Mouse (Mus musculus) ovary, postnatal 36 days (tissue): Measurements from ENCODE around the gene Nenf.

Experiments
- DNase-seq: peaks from one replicate; pipeline ENCODE4 v3.0.0; 2022; ENCODE audit warnings: low spot score, mixed read lengths

Nenf gene

DNA sequence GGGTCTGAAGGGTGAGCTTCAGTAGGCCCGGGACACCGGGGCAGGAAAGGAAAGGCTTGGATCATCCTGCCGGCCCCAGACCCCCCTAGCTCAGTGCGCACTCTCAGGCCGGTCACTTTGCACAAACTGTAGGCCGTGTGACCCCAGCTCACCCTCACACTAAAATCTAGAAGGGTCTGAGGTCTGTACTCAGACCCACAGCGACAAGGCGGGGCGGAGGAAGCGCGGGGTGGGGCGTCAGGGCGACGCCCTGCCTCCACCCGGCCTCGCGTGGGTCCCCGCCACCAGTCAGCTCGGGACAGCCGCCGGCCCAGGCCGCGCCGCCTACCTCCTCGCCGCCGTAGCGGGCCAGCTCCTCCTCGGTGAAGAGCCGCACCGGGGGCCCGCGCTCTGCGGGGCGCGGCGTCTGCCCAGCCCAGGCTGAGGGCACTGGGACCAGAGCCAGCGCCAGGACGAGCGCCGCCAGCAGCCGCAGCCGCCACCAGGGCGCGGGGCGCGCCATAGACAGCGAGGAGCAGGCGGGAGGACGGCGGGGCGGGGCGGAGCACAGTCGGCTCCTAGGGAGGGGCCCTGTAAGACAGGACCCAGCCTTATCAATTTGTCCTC is at the start of gene Nenf:
TSS of gene Nenf (minus strand) at position 604 of the 606 bp plus-strand sequence.
- peak; percentile 88 for DNase-seq

DNA sequence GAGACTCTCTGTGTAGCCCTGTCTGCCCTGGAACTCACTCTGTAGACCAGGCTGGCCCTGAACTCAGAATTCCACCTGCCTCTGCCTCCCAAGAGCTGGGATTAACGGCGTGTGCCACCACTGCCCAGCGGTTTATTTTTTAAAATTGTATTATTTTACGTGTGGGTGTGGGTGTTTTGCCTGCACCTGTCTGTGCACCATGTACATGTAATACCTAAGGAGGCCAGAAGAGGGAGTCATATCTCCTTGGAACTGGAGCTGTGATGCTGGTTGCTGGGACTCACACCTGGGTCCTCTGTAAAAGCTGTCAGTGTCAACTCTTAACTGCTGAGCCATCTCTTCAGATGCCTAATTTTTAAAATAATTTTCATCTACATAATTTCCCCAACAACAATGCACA is 46.5 kb upstream of the Nenf start:
- DNase-seq, result no peak

DNA sequence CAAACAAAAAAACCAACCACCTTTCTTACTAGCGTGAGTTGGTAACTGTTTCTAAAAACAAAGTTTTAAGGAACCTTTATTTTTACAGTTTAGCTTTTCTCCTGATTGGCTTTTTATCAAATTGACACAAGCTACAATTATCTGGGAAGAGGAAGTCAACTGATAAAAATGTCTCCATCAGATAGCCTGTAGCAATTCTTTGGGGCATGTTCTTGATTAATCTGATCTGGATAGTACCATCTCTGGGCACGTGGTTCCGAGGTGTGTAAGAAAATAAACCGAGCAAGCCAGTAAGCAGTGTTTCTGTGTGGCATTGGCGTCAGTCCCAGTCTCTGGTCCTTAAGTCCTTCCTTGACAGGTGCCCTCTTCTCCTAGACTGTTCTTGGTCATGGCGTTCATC is 44.4 kb upstream of the Nenf start:
- DNase-seq, result no peak

DNA sequence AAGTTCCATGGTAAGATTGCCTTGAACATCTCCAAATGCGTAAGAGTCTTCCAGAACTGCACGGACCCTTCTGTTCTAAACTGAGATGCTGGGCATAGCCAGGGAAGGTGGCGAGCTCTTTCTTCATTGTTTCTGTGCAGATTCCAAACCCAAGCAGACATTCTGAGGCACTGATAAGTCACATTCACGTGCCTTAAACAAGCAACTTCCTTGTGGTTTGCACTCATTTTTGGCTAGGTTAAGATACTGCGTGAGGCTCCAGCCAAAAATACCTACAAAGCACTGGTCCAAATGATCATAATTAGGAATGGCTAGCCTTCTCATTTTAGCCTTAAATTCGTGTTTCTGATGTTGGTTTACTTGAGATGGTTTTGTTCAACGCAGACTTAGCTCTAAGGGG is 41.5 kb upstream of the Nenf start:
- DNase-seq, result no peak

DNA sequence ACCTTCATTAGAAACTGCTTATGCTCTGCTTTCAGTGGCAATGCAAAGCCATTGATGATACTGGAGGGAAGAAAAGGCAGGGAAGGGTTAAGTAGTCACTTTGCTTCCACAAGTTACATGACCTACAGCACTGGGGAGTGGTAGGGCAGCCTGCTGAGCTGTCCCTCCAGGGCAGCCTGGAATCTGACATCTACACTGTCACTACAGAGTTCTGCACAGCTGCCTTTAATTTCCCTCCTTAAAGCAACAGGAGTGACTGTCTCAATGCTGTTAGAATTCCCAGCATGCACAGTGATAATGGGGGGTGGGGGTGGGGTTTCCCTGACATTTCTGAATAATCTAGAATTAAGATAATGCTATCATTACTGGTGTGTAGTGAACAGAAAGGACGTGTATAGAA is 38.9 kb upstream of the Nenf start:
- DNase-seq, result no peak

DNA sequence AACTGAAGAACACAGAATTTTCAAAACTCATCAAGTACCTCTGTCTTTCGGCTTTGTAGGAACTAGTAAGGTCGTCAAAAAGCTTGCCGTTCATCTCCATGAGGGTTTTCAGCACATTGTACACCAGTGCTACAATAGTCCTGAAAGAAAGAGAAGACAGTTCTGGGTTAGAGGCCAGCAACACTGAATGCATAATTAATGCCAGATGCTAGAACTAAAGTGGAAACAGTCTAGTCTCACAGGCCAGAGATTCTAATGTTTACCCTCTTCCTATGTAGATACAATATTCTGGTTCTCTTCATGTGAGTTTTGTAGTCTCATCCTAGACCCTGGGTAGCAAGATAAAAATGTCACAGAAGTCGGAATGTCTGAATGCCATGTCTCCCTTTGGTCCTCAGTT is 35.8 kb upstream of the Nenf start:
- DNase-seq, result no peak

DNA sequence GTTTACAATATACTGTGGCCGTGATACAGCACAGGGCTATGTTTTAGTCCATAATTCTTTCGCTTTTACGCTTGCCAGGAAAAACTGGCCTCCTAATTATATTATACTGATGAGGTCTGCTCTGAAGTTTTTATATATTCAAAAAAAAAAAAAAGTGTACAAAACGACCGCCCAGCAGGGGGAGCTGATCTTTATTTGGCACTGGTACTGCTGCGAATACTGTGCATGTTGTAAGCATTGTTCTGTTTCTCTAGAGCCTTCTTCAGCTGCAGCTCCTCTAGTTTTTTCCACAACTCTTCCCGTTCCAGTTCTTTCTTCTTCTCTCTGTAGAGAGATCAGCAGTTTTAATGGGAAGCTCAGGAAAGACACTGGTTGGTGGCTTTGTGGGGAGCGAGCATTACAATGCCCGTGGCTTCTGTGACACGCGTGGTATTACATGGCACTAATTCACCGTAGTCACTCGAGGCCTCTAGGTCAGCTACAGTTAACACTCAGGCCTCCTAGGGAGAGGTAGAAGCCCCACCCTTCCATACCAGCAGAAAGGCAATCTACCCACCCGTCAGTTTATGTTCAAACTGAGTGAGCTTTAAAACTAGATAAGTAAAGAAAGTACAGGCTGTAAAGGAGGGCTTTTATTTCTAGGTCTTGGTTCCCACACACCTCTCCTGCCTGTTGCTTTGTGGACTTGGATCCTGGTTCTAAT is 34.9 kb upstream of the Nenf start:
- DNase-seq, result no peak

DNA sequence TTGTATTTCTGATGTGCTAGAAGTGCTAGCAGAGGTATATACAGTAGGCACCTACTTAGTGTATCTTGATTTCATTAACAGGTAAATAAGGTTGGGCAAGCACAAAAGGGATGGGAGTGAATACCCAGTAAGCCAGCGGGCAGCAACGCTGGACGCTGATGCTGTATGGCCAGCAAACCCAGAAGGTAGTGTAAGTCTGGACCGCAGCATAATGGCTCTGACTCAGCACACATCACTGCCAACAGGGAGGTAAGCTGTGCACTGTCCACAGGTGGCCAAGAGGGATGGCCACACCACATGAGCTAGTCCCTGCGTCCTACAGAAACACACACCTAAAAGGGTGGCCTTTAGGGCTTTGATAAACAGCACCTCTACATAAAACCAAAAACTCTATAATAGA is 32.4 kb upstream of the Nenf start:
- DNase-seq, result no peak

DNA sequence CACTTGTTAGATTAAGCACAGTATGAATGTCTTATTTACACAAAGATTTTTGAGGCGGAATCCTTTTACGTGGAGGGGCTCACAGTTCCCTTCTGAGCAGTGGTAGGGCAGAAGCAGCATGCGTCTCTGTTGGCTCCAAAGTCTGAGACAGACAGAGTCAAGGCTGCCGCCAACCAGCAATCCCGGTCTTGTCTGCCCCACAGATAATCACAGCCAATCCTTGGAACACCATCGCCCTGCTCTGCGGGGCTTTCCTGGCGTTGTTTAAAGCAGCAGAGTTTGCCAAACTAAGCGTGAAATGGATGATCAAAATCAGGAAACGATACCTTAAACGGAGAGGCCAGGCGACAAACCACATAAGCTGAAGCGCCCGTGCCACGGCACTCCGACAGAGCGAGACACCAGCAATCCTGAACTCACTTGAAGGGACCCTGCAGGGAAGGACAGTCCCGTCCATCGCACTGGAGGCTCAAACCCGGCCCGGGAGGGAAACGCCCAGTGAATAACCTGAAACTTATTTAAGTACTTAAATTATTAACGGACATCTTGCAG is 31.6 kb upstream of the Nenf start:
- no peak for DNase-seq

DNA sequence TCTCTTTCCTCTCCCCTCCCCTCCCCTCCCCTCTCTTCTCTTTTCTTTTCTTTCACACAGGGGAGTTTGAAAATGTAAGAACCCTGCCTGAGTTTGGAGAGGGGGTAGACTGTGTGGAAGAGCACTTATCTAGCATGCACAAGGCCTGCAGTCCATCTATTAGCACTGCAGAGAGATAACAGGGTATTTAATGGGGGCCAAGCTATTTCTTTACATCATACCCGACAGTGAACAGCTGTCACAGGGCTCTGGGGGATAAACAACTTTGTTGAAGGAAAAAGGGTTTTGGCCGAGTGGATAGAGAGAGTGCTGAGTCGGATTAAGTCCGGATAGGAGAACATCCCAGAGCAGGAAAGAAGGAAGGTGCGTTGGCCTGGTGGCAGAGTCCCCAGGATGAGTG is 31.0 kb upstream of the Nenf start:
- no peak for DNase-seq

DNA sequence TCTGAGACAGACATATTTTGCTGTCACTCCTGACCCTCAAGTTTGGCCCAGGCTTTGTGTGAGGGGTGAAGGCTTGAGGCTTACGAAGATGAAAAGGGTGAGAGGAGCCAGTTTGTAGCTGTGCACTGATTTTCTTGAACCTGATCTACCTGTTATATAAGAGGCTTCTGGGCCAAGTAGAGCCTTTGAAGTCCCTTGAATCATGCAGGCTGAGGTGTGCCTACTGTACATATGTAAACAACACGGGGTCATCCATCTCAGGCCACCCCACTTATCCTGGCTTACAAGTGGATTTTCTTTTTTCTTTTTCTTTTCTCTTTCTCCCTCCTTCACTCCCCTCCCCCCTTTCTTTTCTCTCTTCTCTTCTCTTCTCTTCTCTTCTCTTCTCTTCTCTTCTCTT is 30.6 kb upstream of the Nenf start:
- no peak for DNase-seq

DNA sequence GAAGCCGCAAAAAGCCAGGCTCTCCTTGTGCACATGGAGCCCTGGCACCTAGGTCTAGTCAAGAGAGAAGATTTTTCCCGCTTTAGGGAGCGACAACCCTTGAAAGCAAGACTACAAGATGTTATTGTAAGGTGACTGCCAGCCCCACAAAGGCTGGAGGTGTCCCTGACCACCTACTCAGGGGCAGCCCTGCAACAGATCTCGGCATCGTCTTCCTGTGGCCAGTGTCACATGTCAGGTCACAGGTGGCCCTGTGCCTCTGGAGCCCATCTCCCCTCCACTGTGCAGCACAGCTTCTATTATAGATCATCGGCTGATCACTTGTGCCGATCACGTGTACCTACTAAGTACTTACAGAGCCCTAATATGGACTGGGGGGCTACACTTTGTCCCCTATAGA is 29.6 kb upstream of the Nenf start:
- DNase-seq, result no peak

DNA sequence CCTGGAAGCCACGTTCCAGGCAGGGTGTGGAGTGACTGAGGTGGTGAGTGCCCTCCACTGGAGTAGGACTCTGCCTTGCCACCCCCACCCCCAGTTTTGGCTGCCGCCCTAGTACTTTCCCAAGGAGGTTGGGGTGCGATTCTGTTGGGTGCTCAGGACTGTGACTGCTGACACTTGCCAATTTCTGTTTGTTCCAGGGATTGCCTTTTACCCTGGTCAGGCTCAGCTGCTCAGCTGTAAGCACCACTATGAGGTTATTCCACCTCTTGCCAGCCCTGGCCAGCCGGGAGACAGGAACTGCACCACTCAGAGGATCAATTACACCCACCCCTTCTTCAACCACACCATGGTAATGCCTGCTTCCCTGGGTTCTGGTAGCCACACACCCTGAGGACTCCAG is 22.5 kb upstream of the Nenf start:
- DNase-seq, result no peak

DNA sequence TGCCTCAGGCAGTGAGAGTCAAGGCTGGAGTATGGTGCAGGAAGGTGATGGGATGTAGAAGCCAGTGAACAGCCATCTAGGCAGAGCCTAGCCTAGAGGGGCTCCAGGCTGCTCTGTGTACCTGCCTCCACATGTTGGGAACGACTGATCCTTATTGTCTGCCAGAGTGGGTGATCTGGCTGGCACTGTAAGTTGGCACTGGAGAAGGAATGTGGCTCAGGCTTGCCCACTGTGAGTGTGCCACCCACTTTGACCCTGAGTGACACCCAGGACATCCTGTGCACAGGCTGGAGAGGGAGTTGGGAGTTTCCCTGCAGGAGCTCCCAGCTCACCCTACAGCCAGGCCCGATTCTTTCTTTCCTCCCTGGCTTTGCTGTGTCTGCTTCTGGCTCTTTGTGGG is 21.9 kb upstream of the Nenf start:
- no peak for DNase-seq

DNA sequence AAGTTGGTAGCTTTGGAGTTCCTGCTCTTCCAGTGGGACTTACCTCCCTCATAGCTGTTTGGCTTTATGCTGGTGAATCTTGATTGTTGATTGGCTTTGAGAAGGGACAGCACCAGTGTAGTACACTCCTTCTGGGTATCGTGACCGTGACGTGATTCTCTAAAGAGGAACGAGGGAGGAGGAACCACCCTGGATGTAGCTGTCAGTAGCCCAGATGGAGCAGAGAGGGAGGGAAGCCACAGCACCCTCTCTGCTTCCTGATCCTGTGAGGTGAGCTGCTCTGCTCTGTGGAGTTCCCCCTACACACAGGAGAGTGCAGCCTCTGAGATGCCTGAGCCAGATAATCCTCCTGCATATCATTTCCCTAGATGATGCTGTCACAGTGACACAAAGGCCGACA is 16.5 kb upstream of the Nenf start:
- no peak for DNase-seq

DNA sequence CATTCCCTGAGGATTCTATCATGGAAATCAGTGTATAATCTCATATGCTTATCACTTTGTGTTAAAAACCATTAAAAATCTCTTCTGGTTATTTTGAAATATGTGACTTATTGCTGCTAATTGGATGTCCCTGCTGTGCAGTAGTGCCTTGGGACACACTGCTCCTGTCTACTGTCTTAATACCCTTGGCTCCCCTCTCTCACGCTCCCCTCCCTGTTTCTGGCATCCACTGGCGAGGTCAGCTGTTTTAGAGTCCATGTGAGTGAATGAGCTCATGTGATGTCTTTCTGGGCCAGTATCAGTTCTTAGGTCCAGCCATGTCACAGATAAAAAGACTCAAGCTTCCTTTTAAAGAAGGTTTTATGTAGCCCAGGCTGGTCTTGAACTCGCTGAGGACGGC is 12.4 kb upstream of the Nenf start:
- no peak for DNase-seq

DNA sequence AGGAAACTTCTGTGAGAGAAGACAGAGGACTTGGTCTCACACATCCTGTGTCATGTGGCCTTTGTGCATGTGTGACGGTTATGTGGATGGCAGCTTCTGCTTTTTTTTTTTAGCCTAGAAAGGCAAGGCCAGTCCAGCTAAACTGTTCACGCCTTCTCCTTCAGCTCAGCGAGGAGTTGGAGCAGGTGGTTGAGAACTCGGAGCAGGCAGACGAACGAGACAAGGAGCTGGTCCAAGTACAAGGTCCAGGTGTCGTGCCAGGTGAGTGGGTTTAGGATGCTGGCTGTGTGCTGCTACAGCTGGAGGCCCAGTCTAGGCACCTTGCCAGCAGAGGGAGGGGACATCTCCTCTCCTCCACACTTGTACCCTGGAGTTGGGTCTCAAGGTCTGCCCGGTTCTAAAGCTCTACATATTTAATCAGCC is 10.0 kb upstream of the Nenf start:
- DNase-seq, result peak; percentile 80

DNA sequence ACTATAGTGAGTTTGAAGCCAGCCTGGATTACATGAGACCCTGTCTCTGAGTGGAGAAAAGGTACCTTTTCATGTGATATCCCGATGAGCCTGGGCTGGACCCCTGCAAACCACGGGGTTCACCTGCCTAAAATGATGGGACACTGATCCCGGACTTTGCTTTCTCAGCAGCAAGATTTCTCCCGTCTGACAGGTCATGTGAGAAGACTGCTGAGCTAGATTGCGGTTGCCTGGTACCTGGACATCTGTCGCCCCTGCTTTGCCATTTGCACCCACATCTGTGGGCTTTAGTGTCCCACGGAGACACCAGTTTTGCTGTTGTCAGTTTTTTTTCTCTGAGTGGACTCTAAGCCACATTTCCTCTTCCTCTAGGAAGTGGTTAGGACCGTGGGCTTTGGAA is 9.3 kb upstream of the Nenf start:
- no peak for DNase-seq

DNA sequence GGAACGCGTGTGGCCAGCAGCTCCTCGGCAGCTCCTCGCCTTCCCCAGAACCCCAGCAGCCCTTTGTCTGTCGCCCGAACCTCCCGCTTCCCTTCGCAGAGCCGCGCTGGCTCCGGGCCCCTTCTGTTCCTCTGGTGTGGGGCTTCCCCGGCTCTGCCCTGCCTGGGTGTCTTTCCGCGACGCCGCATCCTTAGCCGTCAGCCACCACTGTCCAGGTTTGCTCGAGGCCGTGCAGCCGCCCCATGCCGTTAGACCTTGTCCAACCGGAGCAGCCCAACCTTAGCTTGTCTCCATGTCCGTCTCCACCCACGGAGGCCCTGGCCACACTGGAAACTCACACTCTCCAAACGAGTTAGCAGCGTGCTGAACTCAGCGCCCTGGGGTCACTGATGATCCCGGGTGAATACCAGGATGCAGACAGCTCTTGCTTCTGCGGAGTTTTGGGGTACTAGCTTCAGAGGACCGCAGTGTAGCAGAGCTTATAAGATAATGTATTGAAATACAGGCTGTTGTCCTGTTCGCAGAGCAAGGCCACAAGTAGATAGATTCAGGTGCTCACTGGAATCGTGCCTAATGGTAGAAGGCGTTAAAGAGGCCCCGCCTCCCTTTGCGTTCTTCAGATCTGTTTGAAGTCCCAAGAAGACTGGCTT is 8.4 kb upstream of the Nenf start:
- peak; percentile 50 for DNase-seq

DNA sequence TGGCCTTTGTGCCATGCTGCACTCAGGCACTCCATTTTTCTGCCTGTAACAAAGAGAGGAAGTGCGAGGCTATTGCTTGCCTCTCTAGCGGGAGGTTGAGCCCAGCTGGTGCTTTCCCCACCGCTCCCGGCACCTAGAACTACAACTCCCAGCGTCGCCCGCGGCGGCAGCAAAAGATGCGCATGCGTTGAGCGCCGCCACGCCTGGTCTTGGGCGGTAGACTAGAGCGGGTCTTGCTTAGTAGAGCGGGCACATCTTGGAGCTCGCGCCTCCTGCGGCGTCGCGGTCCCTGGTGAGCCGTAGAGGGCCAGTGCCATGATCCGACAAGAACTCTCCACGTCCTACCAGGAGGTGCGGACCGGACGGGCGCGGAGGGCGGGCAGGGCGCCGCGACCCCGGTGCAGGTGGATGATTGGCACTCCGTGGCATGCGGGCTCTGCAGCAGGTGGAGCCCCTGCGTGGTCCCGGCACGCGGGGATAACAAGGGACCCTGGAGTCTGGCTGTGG is 7.8 kb upstream of the Nenf start, which contains the start of gene Tmem206:
TSS of gene Tmem206 (plus strand) at position 187 of the 507 bp plus-strand sequence.
- DNase-seq, result peak; percentile 95

DNA sequence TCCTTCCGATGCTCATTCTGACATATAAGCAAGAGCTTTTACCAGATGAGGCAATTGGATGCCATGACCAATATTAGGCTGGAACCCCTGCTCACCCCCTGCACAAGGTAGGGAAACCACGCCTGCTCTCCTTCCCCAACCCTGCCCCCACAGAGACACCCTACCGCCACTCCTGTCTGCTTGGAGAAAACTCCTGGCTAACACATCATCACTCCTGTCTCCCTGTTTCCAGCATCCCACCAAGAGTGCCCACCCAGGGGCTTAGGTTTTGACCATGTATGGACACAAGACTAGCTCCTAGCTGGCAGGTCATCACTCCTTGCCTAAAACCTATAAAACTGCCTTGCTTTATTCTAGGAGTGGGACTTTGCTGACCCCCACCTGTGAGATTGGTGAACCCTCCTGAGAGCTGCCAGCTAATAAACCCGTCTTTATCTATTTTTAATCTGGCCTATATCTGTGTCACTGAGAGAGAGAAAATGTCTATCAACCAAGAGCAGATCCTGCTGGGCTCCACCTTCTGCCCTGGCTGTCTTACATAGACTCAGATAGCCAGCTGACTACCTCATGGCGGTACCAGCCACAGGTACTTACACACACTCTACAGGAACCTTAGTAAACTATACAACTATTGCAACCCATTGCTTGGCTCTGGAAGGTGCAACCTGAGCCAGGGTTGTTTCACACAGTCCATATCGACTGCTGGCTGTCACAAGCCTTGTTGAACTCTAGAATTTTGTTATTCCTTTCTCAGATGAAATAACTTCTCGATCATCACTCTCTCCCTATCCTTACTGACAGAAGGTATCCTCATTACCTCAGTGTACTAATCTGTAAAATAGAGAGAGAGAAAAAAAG is 7.0 kb upstream of the Nenf start:
- no peak for DNase-seq

DNA sequence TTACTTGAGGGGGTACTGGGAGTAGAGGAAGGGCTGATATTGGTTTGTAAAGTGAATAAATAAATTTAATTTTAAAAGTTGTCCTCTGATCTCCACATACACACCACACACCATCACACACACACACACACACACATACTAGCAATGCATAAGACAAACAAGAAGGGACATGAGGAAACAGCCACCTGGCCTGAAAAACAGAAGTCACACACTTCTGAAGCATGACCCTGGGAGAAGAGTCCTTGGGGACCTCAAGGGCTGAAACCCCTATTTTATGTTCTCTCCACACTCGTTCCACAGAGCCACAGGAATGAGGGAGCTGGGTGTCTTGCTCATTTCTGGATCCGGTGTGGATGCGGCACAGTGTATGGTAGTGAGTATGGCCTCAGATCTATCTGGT is 5.4 kb upstream of the Nenf start:
- DNase-seq, result no peak
